Mouse (Mus musculus): ENCODE measurements at regions not wholly inside any gene's neighbourhood (a gene's known extent, or its start where the extent isn't known, plus 50 kb on each side); places are given as distances from the start of the nearest gene placed in this dataset.

GRCm38 (mm10) chr6:11730667-11731066 is 176.6 kb downstream of the Ndufa4 start:
- H3K9me3 ChIP-seq (ENCODE audit: low read depth, low read length): no peaks in the 10 kb centered on the region
- no peak overlapping the region for H3K9ac ChIP-seq
- DNase-seq (no peak), ATAC-seq (ENCODE audit: insufficient read depth) (no peak)
- no peaks in the 10 kb centered on the region for H3K27me3 ChIP-seq (ENCODE audit: insufficient read depth, low read length)
- no peaks in the 10 kb centered on the region for H3K4me1 ChIP-seq (ENCODE audit: insufficient read depth)
- 69% methylated on average over 2 of the region's 2 CpGs for WGBS
- no peaks in the 10 kb centered on the region for H3K36me3 ChIP-seq (ENCODE audit: insufficient read depth)
- no peak for TF ChIP-seq CTCF (IDR thresholded peaks at IDR 0.05; ENCODE audit: low read depth)
- H3K4me3 ChIP-seq (ENCODE audit: low read depth, low read length): no peak overlapping the region
- H3K27ac ChIP-seq (ENCODE audit: low read depth): no peak overlapping the region
- H3K4me2 ChIP-seq: no peak overlapping the region

DNA sequence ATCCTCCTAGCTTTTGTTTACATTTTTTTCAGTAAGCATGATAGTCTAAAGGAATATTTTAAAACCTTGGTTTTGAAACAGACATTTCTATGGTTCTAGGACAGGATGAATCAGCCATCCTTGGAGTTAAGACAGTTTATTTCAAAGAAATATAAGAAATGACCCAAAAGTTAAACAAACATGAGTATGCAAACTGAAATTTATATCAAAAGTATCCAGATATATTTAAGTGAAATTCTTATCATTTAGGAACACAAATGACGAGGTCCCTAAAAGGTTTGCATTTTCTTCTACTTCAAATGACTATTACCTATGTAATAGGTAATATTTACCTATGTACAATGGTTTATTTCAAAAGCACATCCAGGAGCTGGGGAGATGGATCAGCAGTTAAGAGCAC is 179.5 kb downstream of the Ndufa4 start:
- peak; percentile 1 for DNase-seq
- Histone ChIP-seq H3K9ac (no peak overlapping the region), H3K4me1 (ENCODE audit: insufficient read depth) (no peaks in the 10 kb centered on the region), H3K4me2 (no peak overlapping the region), H3K27ac (ENCODE audit: low read depth) (no peak overlapping the region), H3K27me3 (ENCODE audit: insufficient read depth, low read length) (no peaks in the 10 kb centered on the region), H3K4me3 (ENCODE audit: low read depth, low read length) (no peak overlapping the region), H3K9me3 (ENCODE audit: low read depth, low read length) (no peaks in the 10 kb centered on the region), H3K36me3 (ENCODE audit: insufficient read depth) (no peaks in the 10 kb centered on the region)
- ATAC-seq (ENCODE audit: insufficient read depth): no peak
- 66% methylated on average over 1 of the region's 1 CpGs for WGBS
- no peak for TF ChIP-seq CTCF (IDR thresholded peaks at IDR 0.05; ENCODE audit: low read depth)

- DNase-seq (peak; percentile 23), ATAC-seq (ENCODE audit: insufficient read depth) (peak; percentile 81)
- no peak overlapping the region for H3K27ac ChIP-seq (ENCODE audit: low read depth)
- H3K9ac ChIP-seq: no peak overlapping the region
- no peaks in the 10 kb centered on the region for H3K36me3 ChIP-seq (ENCODE audit: insufficient read depth)
- H3K4me3 ChIP-seq (ENCODE audit: low read depth, low read length): no peak overlapping the region
- H3K27me3 ChIP-seq (ENCODE audit: insufficient read depth, low read length): no peaks in the 10 kb centered on the region
- H3K4me2 ChIP-seq: no peak overlapping the region
- 29% methylated on average over 5 of the region's 5 CpGs for WGBS
- TF ChIP-seq CTCF (IDR thresholded peaks at IDR 0.05; ENCODE audit: low read depth): no peak
- no peaks in the 10 kb centered on the region for H3K9me3 ChIP-seq (ENCODE audit: low read depth, low read length)
- no peaks in the 10 kb centered on the region for H3K4me1 ChIP-seq (ENCODE audit: insufficient read depth)
Measured at GRCm38 (mm10) chr6:11727370-11727769, 179.9 kb downstream of the Ndufa4 start.

DNA sequence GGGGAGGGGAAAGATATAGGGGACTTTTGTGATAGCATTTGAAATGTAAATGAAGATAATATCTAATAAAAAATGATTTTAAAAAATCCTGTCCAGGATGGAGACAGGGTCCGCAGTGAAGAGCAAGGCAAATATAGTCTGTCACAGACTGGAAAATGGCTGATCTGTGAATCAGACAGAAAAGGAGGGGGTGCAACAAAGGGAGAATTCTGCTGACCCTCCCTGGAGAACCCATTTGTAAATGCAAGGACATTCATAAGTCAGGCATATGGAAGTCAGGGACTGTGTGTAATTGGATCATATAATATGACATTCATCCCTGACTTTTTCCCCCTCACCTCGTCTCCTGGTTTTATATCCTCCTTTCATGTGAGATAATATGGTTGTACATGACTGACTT is 183.8 kb downstream of the Ndufa4 start:
- Histone ChIP-seq H3K36me3 (ENCODE audit: insufficient read depth) (no peaks in the 10 kb centered on the region), H3K27ac (ENCODE audit: low read depth) (no peak overlapping the region), H3K4me2 (no peak overlapping the region), H3K4me1 (ENCODE audit: insufficient read depth) (no peaks in the 10 kb centered on the region), H3K4me3 (ENCODE audit: low read depth, low read length) (no peak overlapping the region), H3K9me3 (ENCODE audit: low read depth, low read length) (no peaks in the 10 kb centered on the region), H3K9ac (no peak overlapping the region), H3K27me3 (ENCODE audit: insufficient read depth, low read length) (no peaks in the 10 kb centered on the region)
- ATAC-seq (ENCODE audit: insufficient read depth) (no peak), DNase-seq (no peak)
- TF ChIP-seq CTCF (IDR thresholded peaks at IDR 0.05; ENCODE audit: low read depth): no peak
- 76% methylated on average over 2 of the region's 2 CpGs for WGBS

DNA sequence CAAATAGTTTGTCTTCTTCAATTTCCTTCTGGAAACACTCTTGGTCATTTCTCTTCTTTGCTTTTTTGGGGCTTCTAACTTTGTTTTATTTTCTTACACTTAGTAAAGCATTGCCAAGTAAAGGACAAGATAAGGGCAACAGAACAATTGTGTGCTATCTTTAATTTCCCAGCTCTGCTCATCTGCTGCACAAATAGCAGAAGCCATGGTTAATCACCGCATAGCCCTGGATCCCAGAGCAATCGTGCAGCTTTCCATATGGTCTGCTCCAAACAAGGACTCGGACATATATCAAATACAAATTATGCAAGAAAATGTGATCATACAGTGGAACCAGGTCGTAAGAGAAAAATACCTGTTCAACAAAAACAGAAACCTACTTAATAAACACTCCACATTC is 187.0 kb downstream of the Ndufa4 start:
- Histone ChIP-seq H3K9me3 (ENCODE audit: low read depth, low read length) (no peaks in the 10 kb centered on the region), H3K4me3 (ENCODE audit: low read depth, low read length) (no peak overlapping the region), H3K27ac (ENCODE audit: low read depth) (no peak overlapping the region), H3K9ac (no peak overlapping the region), H3K4me1 (ENCODE audit: insufficient read depth) (no peaks in the 10 kb centered on the region), H3K36me3 (ENCODE audit: insufficient read depth) (no peaks in the 10 kb centered on the region), H3K27me3 (ENCODE audit: insufficient read depth, low read length) (no peaks in the 10 kb centered on the region), H3K4me2 (no peak overlapping the region)
- no peak for TF ChIP-seq CTCF (IDR thresholded peaks at IDR 0.05; ENCODE audit: low read depth)
- DNase-seq (peak; percentile 11), ATAC-seq (ENCODE audit: insufficient read depth) (no peak)
- 72% methylated on average over 4 of the region's 4 CpGs for WGBS

- Histone ChIP-seq H3K9ac (no peak overlapping the region), H3K27ac (ENCODE audit: low read depth) (no peak overlapping the region), H3K27me3 (ENCODE audit: insufficient read depth, low read length) (no peaks in the 10 kb centered on the region), H3K4me3 (ENCODE audit: low read depth, low read length) (no peak overlapping the region), H3K4me1 (ENCODE audit: insufficient read depth) (no peaks in the 10 kb centered on the region), H3K9me3 (ENCODE audit: low read depth, low read length) (no peaks in the 10 kb centered on the region), H3K36me3 (ENCODE audit: insufficient read depth) (no peaks in the 10 kb centered on the region), H3K4me2 (no peak overlapping the region)
- ATAC-seq (ENCODE audit: insufficient read depth) (no peak), DNase-seq (no peak)
- TF ChIP-seq CTCF (IDR thresholded peaks at IDR 0.05; ENCODE audit: low read depth): no peak
- WGBS: 89% methylated on average over 2 of the region's 2 CpGs
Measured at GRCm38 (mm10) chr6:11710581-11710980, 196.7 kb downstream of the Ndufa4 start.

GRCm38 (mm10) chr6:11709465-11709864 is 197.8 kb downstream of the Ndufa4 start:
- DNase-seq (no peak), ATAC-seq (ENCODE audit: insufficient read depth) (no peak)
- Histone ChIP-seq H3K27me3 (ENCODE audit: insufficient read depth, low read length) (no peaks in the 10 kb centered on the region), H3K9me3 (ENCODE audit: low read depth, low read length) (no peaks in the 10 kb centered on the region), H3K9ac (no peak overlapping the region), H3K27ac (ENCODE audit: low read depth) (no peak overlapping the region), H3K36me3 (ENCODE audit: insufficient read depth) (no peaks in the 10 kb centered on the region), H3K4me1 (ENCODE audit: insufficient read depth) (no peaks in the 10 kb centered on the region), H3K4me3 (ENCODE audit: low read depth, low read length) (no peak overlapping the region), H3K4me2 (no peak overlapping the region)
- no peak for TF ChIP-seq CTCF (IDR thresholded peaks at IDR 0.05; ENCODE audit: low read depth)
